Mouse (Mus musculus) kidney, adult 9 months (tissue): ENCODE data around the gene Myt1.
"Not testable (repeated sequence)": the region's sequence is repeated elsewhere in the genome, so short reads cannot be mapped to it uniquely, and the experiment has no call there.

ENCODE experiments used
- DNase-seq: peaks from one replicate; pipeline ENCODE4 v3.0.0; 2022

Myt1 gene

DNA sequence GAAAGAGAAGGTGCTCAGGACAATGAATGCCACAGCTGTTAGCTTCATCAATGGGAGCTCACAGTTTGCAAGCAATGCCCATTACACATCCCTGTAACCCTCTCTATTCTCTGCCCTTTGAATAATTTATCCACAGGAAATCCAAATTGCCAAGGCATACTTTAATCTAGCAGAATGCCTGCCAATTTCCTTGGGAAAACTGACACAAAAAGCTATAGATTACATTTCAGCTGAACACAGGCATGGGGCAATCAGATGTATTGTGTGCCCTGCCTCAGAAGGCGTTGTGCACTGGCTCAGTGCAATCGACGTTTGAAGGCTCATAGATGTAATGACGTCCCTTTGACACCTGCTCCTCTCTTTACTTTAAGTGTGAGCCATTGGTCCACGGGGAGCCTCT, 24.7 kb downstream of the Myt1 start:
- no peak for DNase-seq

- no peak for DNase-seq
Measured at GRCm38 (mm10) chr2:181789396-181789795, 26.3 kb downstream of the Myt1 start.

DNA sequence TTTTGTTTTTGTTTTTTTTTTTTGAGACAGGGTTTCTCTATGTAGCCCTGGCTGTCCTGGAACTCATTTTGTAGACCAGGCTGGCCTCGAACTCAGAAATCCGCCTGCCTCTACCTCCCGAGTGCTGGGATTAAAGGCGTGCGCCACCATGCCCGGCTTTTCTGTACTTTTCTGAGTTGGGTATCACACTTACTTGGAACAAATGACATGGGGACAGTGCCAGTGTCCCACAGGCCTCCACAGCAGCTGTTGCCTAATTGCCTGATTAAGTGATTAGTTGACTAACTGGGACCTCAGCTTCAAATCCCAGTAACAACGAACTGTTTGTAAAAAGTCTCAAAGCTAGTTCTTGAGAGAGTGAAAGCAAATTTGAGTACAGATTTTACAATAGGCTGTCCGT, 30.1 kb downstream of the Myt1 start:
- not testable (repeated sequence) for DNase-seq

- no peak for DNase-seq
Measured at GRCm38 (mm10) chr2:181795641-181796130, 32.6 kb downstream of the Myt1 start.

DNA sequence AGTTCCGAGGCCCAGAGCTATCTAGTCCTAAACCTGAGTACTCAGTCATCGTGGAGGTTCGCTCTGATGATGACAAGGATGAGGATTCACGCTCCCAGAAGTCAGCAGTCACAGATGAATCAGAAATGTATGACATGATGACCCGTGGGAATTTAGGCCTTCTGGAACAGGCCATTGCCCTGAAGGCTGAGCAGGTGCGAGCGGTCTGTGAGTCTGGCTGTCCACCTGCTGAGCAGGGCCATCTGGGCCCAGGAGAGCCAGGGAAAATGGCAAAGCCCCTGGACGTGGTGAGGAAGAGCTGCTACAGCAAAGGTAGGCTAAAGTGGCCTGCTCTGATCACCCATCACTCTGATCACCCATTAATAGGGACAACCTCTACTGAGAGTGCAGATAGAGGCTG, 34.5 kb downstream of the Myt1 start:
- no peak for DNase-seq

- no peak for DNase-seq
Measured at GRCm38 (mm10) chr2:181829032-181829650, 66.0 kb downstream of the Myt1 start.

DNA sequence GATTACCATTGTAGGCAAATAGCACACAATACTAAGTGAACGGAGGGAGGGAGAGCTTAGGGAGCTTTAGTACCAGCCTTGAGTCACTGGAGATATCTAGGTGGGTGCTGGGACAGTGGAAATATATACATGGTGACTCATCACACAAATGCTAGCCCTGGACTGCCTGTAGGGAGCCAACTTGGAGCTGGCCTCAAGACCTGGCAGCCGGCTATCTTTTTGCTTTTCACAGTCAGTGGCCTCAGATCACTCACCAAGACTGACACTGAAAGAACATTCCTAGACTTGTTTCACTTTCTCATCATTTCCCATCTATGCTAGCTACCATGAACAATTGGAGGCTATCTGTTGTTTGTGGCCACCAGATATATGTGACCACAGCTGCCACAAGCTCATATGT, 69.6 kb downstream of the Myt1 start:
- DNase-seq, result no peak

DNA sequence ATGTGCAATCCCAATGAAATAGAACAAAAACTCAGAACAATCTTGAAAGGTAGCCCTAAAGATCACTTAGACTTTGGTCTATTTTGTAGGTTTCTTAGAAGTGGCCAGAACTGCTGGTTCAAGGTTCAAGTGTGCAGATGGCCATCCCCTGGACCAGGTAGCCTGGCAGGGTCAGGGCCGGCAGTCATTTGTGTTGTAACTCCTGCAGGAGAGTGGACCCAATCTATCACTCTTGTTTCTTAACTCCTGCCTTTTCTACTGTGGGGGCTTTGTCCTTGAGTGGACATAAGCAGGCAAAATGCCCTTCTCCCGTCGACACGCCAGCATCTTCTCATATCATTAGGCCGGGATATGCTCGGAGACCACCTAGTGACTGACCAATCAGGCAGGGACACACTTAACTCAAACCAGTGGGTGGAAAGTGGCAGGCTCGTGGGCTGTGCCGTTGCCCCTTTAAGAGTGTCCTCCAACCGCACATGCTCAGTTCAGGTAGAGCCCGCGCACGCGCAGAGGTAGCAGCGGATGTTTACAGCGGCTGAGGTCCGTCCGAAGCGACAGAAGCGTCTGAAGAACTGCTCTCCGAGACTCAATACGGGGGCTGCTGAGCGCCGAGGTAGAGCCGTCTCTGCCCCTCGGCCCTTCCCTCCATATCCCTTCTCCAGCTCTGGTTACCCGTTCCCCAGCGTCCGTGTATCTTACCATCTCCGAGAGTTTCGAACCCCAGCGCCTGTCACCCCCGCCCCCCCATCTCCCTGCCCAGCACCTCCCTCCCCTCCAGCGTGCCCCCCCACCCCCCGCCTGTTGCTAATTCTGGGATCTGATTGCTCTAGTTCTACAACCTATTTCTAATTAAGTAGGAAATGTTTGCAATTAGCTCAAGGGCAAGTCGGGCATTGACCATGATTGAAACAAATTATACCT, 74.5 kb downstream of the Myt1 start, which contains the start of gene Pcmtd2:
Pcmtd2 (plus strand) TSS at position 483 of the 921 bp plus-strand sequence.
- peak; percentile 95 for DNase-seq

DNA sequence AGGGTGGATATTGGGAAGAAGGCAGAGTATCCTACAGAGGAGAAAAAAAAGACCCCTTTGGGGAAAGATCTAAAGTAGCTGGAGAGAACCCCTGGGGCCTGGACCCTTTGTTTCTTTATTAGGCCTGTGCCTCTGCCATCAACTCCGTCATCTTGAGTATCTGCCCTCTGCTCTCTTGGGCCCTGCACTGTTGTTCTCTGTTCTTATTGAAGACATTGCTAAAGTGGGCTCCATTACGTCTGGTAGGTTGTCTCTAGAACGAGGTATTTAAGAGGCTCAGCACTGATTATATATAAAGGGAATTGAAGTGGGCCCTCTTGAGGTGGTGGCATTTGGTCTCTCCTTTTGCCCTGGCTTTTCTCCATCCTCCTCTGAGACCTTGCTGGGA, 75.2 kb downstream of the Myt1 start:
- DNase-seq, result peak; percentile 28

- no peak for DNase-seq
Measured at GRCm38 (mm10) chr2:181845709-181846394, 82.7 kb downstream of the Myt1 start.

GRCm38 (mm10) chr2:181863791-181864535, 100.8 kb downstream of the Myt1 start, which contains the start of gene Polr3k:
Gene Polr3k, plus strand, starts transcription at chr2:181864337.
- peak; percentile 97 for DNase-seq

- no peak for DNase-seq
Measured at GRCm38 (mm10) chr2:181864536-181864860, 101.4 kb downstream of the Myt1 start.

GRCm38 (mm10) chr2:181866931-181867330, 103.8 kb downstream of the Myt1 start:
- peak; percentile 84 for DNase-seq

DNA sequence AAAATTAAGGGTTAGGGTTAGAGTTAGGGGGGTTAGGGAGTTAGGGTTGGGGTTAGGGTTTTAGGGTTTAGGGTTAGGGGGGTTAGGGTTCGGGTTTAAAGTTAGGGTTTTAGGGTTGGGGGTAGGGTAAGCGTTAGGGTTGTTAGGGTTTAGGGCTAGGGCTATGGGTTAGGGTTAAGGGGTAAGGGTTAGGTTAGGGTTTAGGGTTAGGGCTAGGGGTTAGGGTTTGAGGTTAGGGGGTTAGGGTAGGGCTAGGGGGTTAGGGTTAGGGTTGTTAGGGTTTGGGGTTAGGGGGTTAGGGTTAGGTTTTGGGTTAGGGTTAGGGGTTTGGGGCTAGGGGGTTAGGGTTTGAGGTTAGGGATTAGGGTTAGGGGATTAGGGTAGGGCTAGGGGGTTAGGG, 107.9 kb downstream of the Myt1 start:
- no peak for DNase-seq
